Mouse (Mus musculus): ENCODE data around the gene Fa2h.

GRCm38 (mm10) chr8:111343225-111343624 is 50.4 kb downstream of the Fa2h start:
- TF ChIP-seq CTCF (IDR thresholded peaks at IDR 0.05; ENCODE audit: low read depth, low read length) (peak; percentile 98), POLR2A (IDR thresholded peaks at IDR 0.05; ENCODE audit: insufficient read depth, low read length) (no peak), EP300 (IDR thresholded peaks at IDR 0.05; ENCODE audit: insufficient read depth, low read depth, low read length) (no peak)
